Mouse (Mus musculus) midbrain, embryonic 14.5 days (tissue): ENCODE data around the gene Tnfrsf9. TPM values are rescaled to one million over a fixed set of nuclear protein-coding genes. Genes with fewer than 3 reads are reported as not detected.
"Not testable (repeated sequence)": the region's sequence is repeated elsewhere in the genome, so short reads cannot be mapped to it uniquely, and the experiment has no call there.

Source experiments
- ATAC-seq: fragments of 200-750 bp; cut with Nextera tagmentation; 2 replicates; pipeline ENCODE4 v1.8.0; 2017; ENCODE audit warnings: moderate number of reproducible peaks, moderate library complexity; ENCODE audit not compliant: low FRiP score, low TSS enrichment
- DNase-seq: peaks from one replicate; pipeline ENCODE4 v3.0.0-alpha.2; 2015
- H3K27ac ChIP-seq: fragments of 300-500 bp; sonication (generic); replicated peaks from 2 replicates; pipeline ENCODE4 v1.5.1; 2014; ENCODE audit warnings: mild to moderate bottlenecking, low read depth, low read length, moderate library complexity
- H3K27me3 ChIP-seq: fragments of 300-500 bp; sonication (generic); 2 replicates; pipeline ENCODE4 v1.6.1; 2014; ENCODE audit warnings: low read length, control low read depth, mixed read lengths; ENCODE audit not compliant: control insufficient read depth, insufficient read depth
- H3K36me3 ChIP-seq: fragments of 300-500 bp; sonication (generic); 2 replicates; pipeline ENCODE4 v1.6.1; 2014; ENCODE audit warnings: low read length, control low read depth; ENCODE audit not compliant: control insufficient read depth, insufficient read depth
- H3K4me1 ChIP-seq: fragments of 300-500 bp; sonication (generic); 2 replicates; pipeline ENCODE4 v1.6.1; 2014; ENCODE audit warnings: mild to moderate bottlenecking, antibody characterized with exemption, low read length, control low read depth; ENCODE audit not compliant: control insufficient read depth, insufficient read depth
- H3K4me2 ChIP-seq: fragments of 300-500 bp; sonication (generic); 2 replicates; pipeline ENCODE4 v1.6.1; 2014; ENCODE audit warnings: mild to moderate bottlenecking, low read length, moderate library complexity
- H3K4me3 ChIP-seq: fragments of 300-500 bp; sonication (generic); replicated peaks from 2 replicates; pipeline ENCODE4 v1.5.1; 2014; ENCODE audit warnings: low read depth, low read length
- H3K9ac ChIP-seq: fragments of 300-500 bp; sonication (generic); replicated peaks from 2 replicates; pipeline ENCODE4 v1.6.1; 2014; ENCODE audit warnings: mild to moderate bottlenecking, low read length, moderate library complexity
- H3K9me3 ChIP-seq: fragments of 300-500 bp; sonication (generic); 2 replicates; pipeline ENCODE4 v1.6.1; 2016; ENCODE audit warnings: low read length, control low read depth, mixed read lengths; ENCODE audit not compliant: control insufficient read depth
- WGBS: fragments of 180-500 bp; shearing (Covaris S2); extraction: QIAGEN DNeasy Blood & Tissue Kit; methylation state at CpG from one replicate; pipeline ENCODE4 v1.1.7; 2014; 5-methylcytosine and 5-hydroxymethylcytosine counted together
- polyA plus RNA-seq: library from polyadenylated mRNA; unstranded; fragments of >200 nt; fragmentation: Nextera tagmentation; extraction: Ambion mirVana; gene quantifications from 2 replicates; pipeline ENCODE4 v1.2.1, GENCODE M21; 2014

Tnfrsf9 gene
- polyA plus RNA-seq, 1 experiment from 2014 or later, result 0.13 TPM

GRCm38 (mm10) chr4:150901651-150902050, 12.7 kb upstream of the Tnfrsf9 start:
- peaks cover 84% of the 10 kb centered on the region for H3K36me3 ChIP-seq
- H3K27me3 ChIP-seq, result no peaks in the 10 kb centered on the region
- 63% methylated on average over 9 of the region's 9 CpGs for WGBS
- H3K4me2 ChIP-seq, result no peak overlapping the region
- H3K9me3 ChIP-seq, result no peaks in the 10 kb centered on the region
- H3K27ac ChIP-seq, result no peak overlapping the region
- H3K4me1 ChIP-seq, result no peaks in the 10 kb centered on the region
- no peak overlapping the region for H3K4me3 ChIP-seq
- no peak for ATAC-seq
- peak; percentile 71 for DNase-seq
- no peak overlapping the region for H3K9ac ChIP-seq

GRCm38 (mm10) chr4:150902062-150902461, 12.3 kb upstream of the Tnfrsf9 start:
- Histone ChIP-seq H3K4me2 (no peak overlapping the region), H3K4me1 (no peaks in the 10 kb centered on the region), H3K36me3 (peaks cover 84% of the 10 kb centered on the region), H3K27ac (no peak overlapping the region), H3K9me3 (no peaks in the 10 kb centered on the region), H3K9ac (no peak overlapping the region), H3K27me3 (no peaks in the 10 kb centered on the region), H3K4me3 (no peak overlapping the region)
- DNase-seq (no peak), ATAC-seq (no peak)
- 95% methylated on average over 12 of the region's 12 CpGs for WGBS

GRCm38 (mm10) chr4:150903091-150903742, 11.1 kb upstream of the Tnfrsf9 start:
- no peak for ATAC-seq
- H3K27ac ChIP-seq, result no peak overlapping the region
- H3K27me3 ChIP-seq, result no peaks in the 10 kb centered on the region
- no peak overlapping the region for H3K4me3 ChIP-seq
- no peak for DNase-seq
- H3K4me2 ChIP-seq, result no peak overlapping the region
- 96% methylated on average over 14 of the region's 14 CpGs for WGBS
- no peaks in the 10 kb centered on the region for H3K9me3 ChIP-seq
- peaks cover 79% of the 10 kb centered on the region for H3K36me3 ChIP-seq
- no peak overlapping the region for H3K9ac ChIP-seq
- no peaks in the 10 kb centered on the region for H3K4me1 ChIP-seq

GRCm38 (mm10) chr4:150907099-150907498, 7.3 kb upstream of the Tnfrsf9 start:
- Histone ChIP-seq H3K36me3 (peaks cover 46% of the 10 kb centered on the region), H3K9me3 (no peaks in the 10 kb centered on the region), H3K4me3 (no peak overlapping the region), H3K4me1 (peaks cover 4% of the 10 kb centered on the region; the same call in 1 of the 2 replicates), H3K27ac (no peak overlapping the region), H3K9ac (no peak overlapping the region), H3K27me3 (no peaks in the 10 kb centered on the region), H3K4me2 (no peak overlapping the region)
- ATAC-seq (no peak), DNase-seq (no peak)
- 92% methylated on average over 8 of the region's 8 CpGs for WGBS

- ATAC-seq, H3K27ac ChIP-seq, H3K27me3 ChIP-seq, DNase-seq, H3K4me3 ChIP-seq, H3K9ac ChIP-seq, H3K4me1 ChIP-seq, H3K9me3 ChIP-seq: not testable (repeated sequence)
- 73% methylated on average over 5 of the region's 5 CpGs for WGBS
- peak overlapping the region; percentile 83; the same call in 1 of the 2 replicates for H3K4me2 ChIP-seq
- peaks cover 32% of the 10 kb centered on the region for H3K36me3 ChIP-seq
These were observed 5.8 kb upstream of the Tnfrsf9 start for GRCm38 (mm10) chr4:150908512-150908911.

GRCm38 (mm10) chr4:150909451-150910156, 4.8 kb upstream of the Tnfrsf9 start:
- no peaks in the 10 kb centered on the region for H3K9me3 ChIP-seq
- WGBS, result under 1% methylated on average over 56 of the region's 56 CpGs
- no peaks in the 10 kb centered on the region for H3K27me3 ChIP-seq
- H3K9ac ChIP-seq, result peak overlapping the region; percentile 86
- DNase-seq (peak; percentile 100), ATAC-seq (peak; percentile 93)
- H3K4me3 ChIP-seq, result peak overlapping the region; percentile 90
- H3K4me2 ChIP-seq, result peak overlapping the region; percentile 83
- peak overlapping the region; percentile 80 for H3K27ac ChIP-seq
- peaks cover 23% of the 10 kb centered on the region for H3K36me3 ChIP-seq
- H3K4me1 ChIP-seq, result peaks cover 4% of the 10 kb centered on the region; the same call in 1 of the 2 replicates

- DNase-seq, result no peak
- peaks cover 17% of the 10 kb centered on the region for H3K36me3 ChIP-seq
- H3K4me3 ChIP-seq, result peak overlapping the region; percentile 90; the same call in 1 of the 2 replicates
- H3K27me3 ChIP-seq, result no peaks in the 10 kb centered on the region
- peak overlapping the region; percentile 72 for H3K27ac ChIP-seq
- H3K4me1 ChIP-seq, result peaks cover 10% of the 10 kb centered on the region
- H3K9ac ChIP-seq, result no peak overlapping the region; the same call in 1 of the 2 replicates
- 86% methylated on average over 19 of the region's 19 CpGs for WGBS
- H3K9me3 ChIP-seq, result no peaks in the 10 kb centered on the region
- no peak; the same call in 1 of the 2 replicates for ATAC-seq
- peak overlapping the region; percentile 83 for H3K4me2 ChIP-seq
These were observed 4.0 kb upstream of the Tnfrsf9 start for GRCm38 (mm10) chr4:150910164-150910951.

- Histone ChIP-seq H3K4me2 (peak overlapping the region; percentile 86), H3K4me1 (peaks cover 12% of the 10 kb centered on the region), H3K36me3 (no peaks in the 10 kb centered on the region), H3K4me3 (peak overlapping the region; percentile 58), H3K27ac (peak overlapping the region; percentile 77), H3K9me3 (no peaks in the 10 kb centered on the region), H3K27me3 (no peaks in the 10 kb centered on the region), H3K9ac (peak overlapping the region; percentile 77)
- 16% methylated on average over 12 of the region's 12 CpGs for WGBS
- no peak for DNase-seq
- ATAC-seq, result no peak
These were observed 619 bp upstream of the Tnfrsf9 start for GRCm38 (mm10) chr4:150913743-150914142.
